Mouse (Mus musculus): ENCODE measurements at regions not wholly inside any gene's neighbourhood (a gene's known extent, or its start where the extent isn't known, plus 50 kb on each side); places are given as distances from the start of the nearest gene placed in this dataset.

GRCm38 (mm10) chr14:9431798-9432197, 765.8 kb upstream of the 4930452B06Rik start:
- TF ChIP-seq POLR2A (IDR thresholded peaks at IDR 0.05; ENCODE audit: extremely low read depth, insufficient read depth, low read length) (no peak), CTCF (IDR thresholded peaks at IDR 0.05; ENCODE audit: extremely low read depth, insufficient read depth, low read length) (no peak)

Measured in cortical plate, adult 2 months (tissue).